Mouse (Mus musculus) midbrain, embryonic 10.5 days (tissue): ENCODE data around the gene Cpsf4l. TPM values are rescaled to one million over a fixed set of nuclear protein-coding genes. Genes with fewer than 3 reads are reported as not detected.

Experiments
- DNase-seq: peaks from one replicate; pipeline ENCODE4 v3.0.0-alpha.2; 2017; ENCODE audit warnings: low spot score
- H3K27ac ChIP-seq: fragments of 300-500 bp; sonication (generic); replicated peaks from 2 replicates; pipeline ENCODE4 v1.5.1; 2016; ENCODE audit warnings: mild to moderate bottlenecking
- H3K27me3 ChIP-seq: fragments of 300-500 bp; sonication (generic); 2 replicates; pipeline ENCODE4 v1.6.1; 2016; ENCODE audit warnings: low read depth, mild to moderate bottlenecking; ENCODE audit not compliant: poor library complexity, severe bottlenecking
- H3K36me3 ChIP-seq: fragments of 300-500 bp; sonication (generic); 2 replicates; pipeline ENCODE4 v1.6.1; 2016; ENCODE audit warnings: mild to moderate bottlenecking, moderate library complexity
- H3K4me1 ChIP-seq: fragments of 300-500 bp; sonication (generic); 2 replicates; pipeline ENCODE4 v1.6.1; 2016
- H3K4me3 ChIP-seq: fragments of 300-500 bp; sonication (generic); 2 replicates; pipeline ENCODE4 v1.5.1; 2016; ENCODE audit warnings: mild to moderate bottlenecking, moderate library complexity
- H3K9me3 ChIP-seq: fragments of 300-500 bp; sonication (generic); replicated peaks from 2 replicates; pipeline ENCODE4 v1.6.1; 2016; ENCODE audit warnings: mild to moderate bottlenecking
- WGBS: fragments of 180-500 bp; shearing (Covaris S2); methylation state at CpG from one replicate; pipeline ENCODE4 v1.1.7; 2016; 5-methylcytosine and 5-hydroxymethylcytosine counted together
- polyA plus RNA-seq: library from polyadenylated mRNA; unstranded; fragments of >200 nt; fragmentation: Nextera tagmentation; extraction: Ambion mirVana; gene quantifications from 2 replicates; pipeline ENCODE4 v1.2.1, GENCODE M21; 2016

The Cpsf4l gene
- polyA plus RNA-seq, 1 experiment from 2014 or later: 0.37 TPM

DNA sequence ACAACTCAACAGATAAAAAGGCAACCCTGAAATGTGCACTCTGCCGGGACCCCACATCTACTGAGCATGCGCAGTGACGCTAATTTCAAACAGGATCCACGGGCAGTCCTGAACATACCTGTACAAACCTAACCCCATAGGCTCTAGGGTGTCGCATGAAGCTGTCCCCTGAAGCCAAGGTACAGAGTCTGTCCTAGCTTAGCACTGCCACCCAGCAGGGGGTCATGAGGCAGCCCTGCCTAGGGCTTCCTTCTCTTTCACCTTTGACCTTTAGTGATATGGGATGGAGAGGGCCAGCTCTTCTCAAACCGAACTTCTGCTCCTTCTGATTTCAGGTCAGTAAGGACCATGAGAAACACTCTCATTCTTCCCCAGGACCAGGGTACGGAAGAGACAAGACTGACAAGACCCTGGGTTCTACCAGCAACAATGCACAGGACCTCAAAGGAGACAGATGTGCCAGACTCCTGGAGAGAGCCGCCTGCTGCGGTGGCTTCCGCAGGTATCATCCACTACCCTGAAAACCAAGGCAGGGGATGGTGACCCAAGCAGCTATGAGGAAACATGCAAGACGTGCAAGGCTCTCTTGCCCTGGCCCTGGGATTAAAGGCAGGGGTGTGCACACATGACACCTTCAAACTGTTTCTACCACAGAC is 38.0 kb upstream of the Cpsf4l start:
- Histone ChIP-seq H3K36me3 (peaks cover 60% of the 10 kb centered on the region), H3K9me3 (peaks cover 7% of the 10 kb centered on the region; the same call in 1 of the 2 replicates), H3K4me1 (peaks cover 65% of the 10 kb centered on the region), H3K27me3 (no peaks in the 10 kb centered on the region), H3K4me3 (peak overlapping the region; percentile 90; the same call in 1 of the 2 replicates), H3K27ac (peak overlapping the region; percentile 92)
- DNase-seq: no peak
- 77% methylated on average over 11 of the region's 11 CpGs for WGBS

- Histone ChIP-seq H3K36me3 (peaks cover 68% of the 10 kb centered on the region), H3K27me3 (no peaks in the 10 kb centered on the region), H3K27ac (0 out of 2 replicates have a peak overlapping the region, but pooled peaks have one; percentile 24), H3K9me3 (peaks cover 14% of the 10 kb centered on the region; the same call in 1 of the 2 replicates), H3K4me1 (peaks cover 60% of the 10 kb centered on the region), H3K4me3 (peak overlapping the region; percentile 10; the same call in 1 of the 2 replicates)
- 85% methylated on average over 16 of the region's 16 CpGs for WGBS
- DNase-seq: peak; percentile 38
Measured at GRCm38 (mm10) chr11:113747056-113747455, 37.2 kb upstream of the Cpsf4l start.

GRCm38 (mm10) chr11:113745961-113746360 is 36.1 kb upstream of the Cpsf4l start:
- peaks cover 50% of the 10 kb centered on the region for H3K4me1 ChIP-seq
- no peak overlapping the region for H3K4me3 ChIP-seq
- no peaks in the 10 kb centered on the region for H3K27me3 ChIP-seq
- whole genome bisulfite sequencing: 86% methylated on average over 4 of the region's 4 CpGs
- no peak overlapping the region for H3K27ac ChIP-seq
- H3K36me3 ChIP-seq: peaks cover 79% of the 10 kb centered on the region
- peaks cover 16% of the 10 kb centered on the region; the same call in 1 of the 2 replicates for H3K9me3 ChIP-seq
- no peak for DNase-seq

DNA sequence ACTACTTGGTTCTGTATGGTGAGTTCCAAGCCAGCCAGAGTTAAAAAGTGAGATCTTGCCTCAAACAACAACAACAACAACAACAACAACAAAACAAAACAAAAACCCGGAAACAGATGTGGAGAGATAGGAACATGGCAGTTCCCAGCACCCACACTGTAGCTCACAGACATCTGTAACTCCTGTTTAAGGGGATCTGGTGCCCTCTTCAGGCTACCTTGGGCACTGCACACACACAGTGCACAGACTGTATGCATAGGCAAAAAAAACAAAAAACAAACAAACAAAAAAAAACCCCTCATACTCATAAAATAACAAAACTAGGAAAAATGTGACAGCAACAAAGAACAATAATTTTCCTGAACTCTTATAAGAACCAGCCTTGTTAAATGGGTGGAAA is 33.2 kb upstream of the Cpsf4l start:
- Histone ChIP-seq H3K27ac (no peak overlapping the region), H3K4me3 (no peak overlapping the region), H3K27me3 (no peaks in the 10 kb centered on the region), H3K4me1 (peaks cover 41% of the 10 kb centered on the region), H3K36me3 (peaks cover 93% of the 10 kb centered on the region), H3K9me3 (peaks cover 16% of the 10 kb centered on the region; the same call in 1 of the 2 replicates)
- 88% methylated on average over 1 of the region's 1 CpGs for WGBS
- no peak for DNase-seq

DNA sequence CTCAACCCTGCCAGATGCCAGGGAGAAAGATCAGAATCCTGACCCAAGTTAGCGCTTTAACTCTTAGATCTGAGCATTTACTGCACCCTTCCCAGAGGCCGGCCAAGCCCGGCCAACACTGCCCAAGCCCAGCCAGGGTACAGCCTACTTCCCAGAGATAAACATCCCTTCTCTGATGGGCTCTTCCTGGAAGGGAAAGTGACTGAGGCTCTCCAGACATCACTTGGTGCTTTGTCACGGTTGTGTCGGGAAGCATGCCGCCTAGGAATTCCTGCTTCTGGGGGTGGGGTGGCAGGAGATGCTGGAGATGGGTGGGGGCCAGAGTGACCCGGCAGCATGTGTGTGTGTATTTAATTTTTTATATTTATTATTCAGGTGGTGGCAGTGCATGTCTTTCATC is 30.3 kb upstream of the Cpsf4l start:
- H3K4me3 ChIP-seq: no peak overlapping the region
- peaks cover 16% of the 10 kb centered on the region; the same call in 1 of the 2 replicates for H3K9me3 ChIP-seq
- peaks cover 87% of the 10 kb centered on the region for H3K36me3 ChIP-seq
- no peaks in the 10 kb centered on the region for H3K27me3 ChIP-seq
- 88% methylated on average over 7 of the region's 7 CpGs for WGBS
- DNase-seq: no peak
- no peak overlapping the region for H3K27ac ChIP-seq
- peaks cover 44% of the 10 kb centered on the region for H3K4me1 ChIP-seq

DNA sequence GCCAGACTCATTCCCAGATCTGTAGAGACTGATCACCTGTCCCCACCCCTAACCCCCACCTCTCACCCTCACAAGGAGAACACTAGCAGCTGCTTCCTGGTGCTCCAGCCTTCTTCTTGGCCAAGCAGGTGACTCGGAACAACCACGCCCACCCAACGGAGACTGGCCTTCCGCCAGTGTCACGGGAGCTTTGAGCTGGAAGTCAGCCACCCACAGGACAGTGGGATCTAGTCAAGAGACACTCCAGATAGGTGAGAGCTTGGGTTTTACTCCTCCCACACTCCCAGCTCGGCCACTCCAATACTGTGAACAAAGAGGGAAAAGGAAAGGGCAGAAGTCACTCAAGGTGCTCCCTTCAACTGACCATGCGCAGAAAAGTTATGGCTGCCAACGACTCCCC is 29.4 kb upstream of the Cpsf4l start:
- WGBS: 91% methylated on average over 8 of the region's 8 CpGs

GRCm38 (mm10) chr11:113737912-113738311 is 28.1 kb upstream of the Cpsf4l start:
- H3K36me3 ChIP-seq: peaks cover 67% of the 10 kb centered on the region
- WGBS: 87% methylated on average over 8 of the region's 8 CpGs
- no peak overlapping the region for H3K4me3 ChIP-seq
- peaks cover 65% of the 10 kb centered on the region for H3K4me1 ChIP-seq
- peaks cover 10% of the 10 kb centered on the region; the same call in 1 of the 2 replicates for H3K9me3 ChIP-seq
- H3K27ac ChIP-seq: no peak overlapping the region
- no peak for DNase-seq
- H3K27me3 ChIP-seq: no peaks in the 10 kb centered on the region

More for the DNA sequence above, 29.4 kb upstream of the Cpsf4l start:
- Histone ChIP-seq H3K4me1 (peaks cover 53% of the 10 kb centered on the region), H3K9me3 (peaks cover 16% of the 10 kb centered on the region; the same call in 1 of the 2 replicates), H3K36me3 (peaks cover 80% of the 10 kb centered on the region), H3K27ac (no peak overlapping the region), H3K4me3 (no peak overlapping the region), H3K27me3 (no peaks in the 10 kb centered on the region)
- no peak for DNase-seq

DNA sequence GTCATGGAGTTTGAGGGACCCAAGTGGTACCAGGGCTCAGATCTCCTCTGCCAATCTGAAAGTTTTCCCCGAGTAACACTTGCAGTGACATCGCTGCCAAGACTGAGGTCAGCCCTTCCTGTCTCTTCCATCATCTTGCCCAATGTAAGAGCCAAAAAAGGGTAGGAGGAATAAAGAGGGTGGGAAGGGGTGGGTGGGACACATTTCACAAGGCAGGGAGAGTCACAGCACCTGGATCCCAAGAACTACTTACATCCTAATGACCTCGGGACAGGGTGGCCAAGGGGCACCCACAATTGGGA is 27.7 kb upstream of the Cpsf4l start:
- WGBS: 93% methylated on average over 3 of the region's 3 CpGs
- peaks cover 6% of the 10 kb centered on the region; the same call in 1 of the 2 replicates for H3K9me3 ChIP-seq
- no peaks in the 10 kb centered on the region for H3K27me3 ChIP-seq
- H3K36me3 ChIP-seq: peaks cover 62% of the 10 kb centered on the region
- DNase-seq: no peak
- no peak overlapping the region for H3K4me3 ChIP-seq
- H3K4me1 ChIP-seq: peaks cover 65% of the 10 kb centered on the region
- H3K27ac ChIP-seq: no peak overlapping the region

DNA sequence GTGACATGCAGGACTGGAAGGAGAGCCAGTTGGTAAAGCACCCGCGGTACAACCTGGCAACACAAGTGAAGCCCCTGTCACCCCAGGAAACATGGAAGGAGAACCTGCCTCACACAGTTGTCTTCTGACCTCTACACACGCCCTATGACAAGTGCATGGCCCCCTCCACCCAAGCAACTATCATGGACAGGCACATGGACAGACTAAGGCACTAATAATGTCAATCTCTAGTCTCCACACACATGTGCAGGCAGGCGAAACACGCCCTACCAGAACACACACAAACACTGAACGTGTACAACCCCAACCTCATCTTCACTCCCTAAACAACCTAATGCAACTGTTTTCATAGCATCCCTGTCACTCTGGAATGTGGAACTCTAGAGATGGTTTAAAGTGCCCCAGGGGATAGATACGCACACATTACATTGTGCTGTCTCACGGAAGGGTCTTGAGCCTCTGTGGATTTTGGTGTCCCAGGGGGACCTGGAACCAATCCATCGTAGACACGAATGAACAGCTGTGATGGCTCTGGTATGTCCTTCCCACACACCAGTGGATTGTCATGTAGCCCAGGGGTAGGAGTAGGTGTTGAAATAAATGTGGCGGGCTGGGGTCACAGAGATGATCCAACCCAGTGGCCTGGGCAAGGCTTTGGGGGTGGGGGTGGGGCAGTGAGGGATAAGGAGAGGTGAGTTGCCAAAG is 27.2 kb upstream of the Cpsf4l start:
- Histone ChIP-seq H3K27me3 (no peaks in the 10 kb centered on the region), H3K4me1 (peaks cover 65% of the 10 kb centered on the region), H3K36me3 (peaks cover 62% of the 10 kb centered on the region), H3K9me3 (0 out of 2 replicates have a peak, but pooled peaks cover 2% of the 10 kb centered on the region), H3K27ac (no peak overlapping the region), H3K4me3 (no peak overlapping the region)
- WGBS: 92% methylated on average over 11 of the region's 11 CpGs
- no peak for DNase-seq

DNA sequence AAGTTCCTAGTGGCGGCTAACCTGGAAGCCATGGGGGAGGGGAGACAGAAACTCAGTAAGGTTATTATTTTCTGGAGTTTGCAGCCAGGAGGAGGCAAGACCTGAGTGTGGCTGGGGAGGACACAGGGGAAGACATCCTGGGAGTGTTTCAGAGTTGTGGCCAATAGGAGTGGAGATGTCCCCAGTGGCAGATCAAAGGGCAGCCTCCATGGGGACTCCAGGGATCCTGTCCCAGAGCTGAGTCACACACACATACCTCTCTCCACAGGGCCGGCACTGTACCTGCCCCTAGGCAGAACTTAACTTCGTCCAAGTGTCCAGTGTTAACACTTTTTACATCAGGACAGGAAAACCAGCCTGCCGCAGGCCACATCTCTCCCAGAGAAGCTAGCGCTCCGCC is 25.3 kb upstream of the Cpsf4l start:
- H3K27ac ChIP-seq: no peak overlapping the region
- peaks cover 49% of the 10 kb centered on the region for H3K36me3 ChIP-seq
- DNase-seq: no peak
- WGBS: 85% methylated on average over 6 of the region's 6 CpGs
- H3K27me3 ChIP-seq: no peaks in the 10 kb centered on the region
- H3K4me1 ChIP-seq: peaks cover 75% of the 10 kb centered on the region
- H3K4me3 ChIP-seq: no peak overlapping the region
- no peaks in the 10 kb centered on the region for H3K9me3 ChIP-seq

DNA sequence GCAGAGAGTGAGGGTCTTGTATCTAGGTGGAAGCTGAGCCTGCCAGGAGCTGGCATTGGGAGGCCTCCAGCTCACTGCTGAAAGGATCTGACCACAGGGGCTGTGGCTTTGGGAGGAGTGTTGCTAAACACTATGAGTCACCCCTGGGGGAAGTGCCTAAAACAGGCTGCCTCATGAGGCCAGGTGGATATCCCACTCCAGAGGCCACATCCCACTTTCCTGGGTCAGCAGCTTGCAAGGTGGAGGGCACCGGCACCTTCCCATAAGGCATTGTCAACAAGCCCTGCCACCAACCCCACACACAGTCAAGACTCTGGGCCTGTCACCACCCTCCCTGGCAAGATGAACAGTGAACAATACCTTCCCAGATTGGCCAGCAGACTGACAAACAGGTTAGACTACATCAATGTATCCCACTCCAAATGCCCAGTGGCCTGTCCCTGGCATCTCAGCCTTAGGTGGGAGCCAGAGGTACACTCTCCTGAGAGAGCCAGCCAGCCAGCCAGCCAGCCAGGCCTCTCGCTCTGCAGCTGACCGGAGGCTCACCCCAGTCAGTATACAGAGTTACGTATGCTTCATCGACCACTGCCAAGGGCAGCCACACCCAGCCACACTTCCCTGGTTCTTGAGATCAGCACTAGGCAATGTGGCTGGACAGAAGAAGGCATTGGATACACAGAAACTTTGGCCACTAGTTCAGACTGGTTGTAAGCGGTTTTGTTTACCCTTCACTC is 24.0 kb upstream of the Cpsf4l start:
- H3K4me1 ChIP-seq: peaks cover 68% of the 10 kb centered on the region
- H3K36me3 ChIP-seq: peaks cover 51% of the 10 kb centered on the region
- H3K4me3 ChIP-seq: no peak overlapping the region
- no peaks in the 10 kb centered on the region for H3K27me3 ChIP-seq
- DNase-seq: no peak
- 0 out of 2 replicates have a peak overlapping the region, but pooled peaks have one; percentile 34 for H3K27ac ChIP-seq
- WGBS: 78% methylated on average over 6 of the region's 6 CpGs
- no peaks in the 10 kb centered on the region for H3K9me3 ChIP-seq

DNA sequence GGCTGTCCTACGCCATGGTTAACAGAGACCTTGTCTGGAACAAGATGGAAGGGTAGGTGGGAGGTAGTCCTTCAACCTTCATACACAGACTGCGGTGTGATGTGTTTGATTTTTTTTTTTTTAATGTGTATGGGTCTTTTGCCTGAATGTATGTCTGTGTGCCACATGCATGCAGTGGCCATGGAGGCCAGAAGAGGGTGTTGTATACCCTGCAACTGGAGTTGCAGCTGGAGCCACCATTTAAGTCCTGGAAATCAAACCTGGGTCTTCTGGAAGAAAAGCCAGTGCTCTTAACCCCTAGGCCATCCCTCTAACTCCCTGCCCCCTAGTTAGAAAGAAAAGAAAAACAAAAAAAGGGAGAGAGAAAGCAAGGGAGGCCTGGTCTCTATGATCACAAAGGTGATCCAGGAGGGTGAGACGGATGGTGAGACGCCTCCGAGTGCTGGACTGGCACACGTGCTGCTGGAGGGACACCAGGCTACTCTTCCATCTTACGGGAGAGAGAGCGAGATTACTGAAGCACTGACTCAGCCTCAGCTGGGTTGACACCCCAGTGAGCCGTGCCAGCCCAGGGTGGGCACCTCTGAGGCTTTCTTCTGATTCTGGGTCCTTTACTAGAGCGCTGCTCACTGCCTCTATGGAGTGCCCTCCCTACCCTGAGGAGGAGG is 22.3 kb upstream of the Cpsf4l start:
- no peaks in the 10 kb centered on the region for H3K27me3 ChIP-seq
- H3K9me3 ChIP-seq: no peaks in the 10 kb centered on the region
- peaks cover 54% of the 10 kb centered on the region for H3K36me3 ChIP-seq
- no peak for DNase-seq
- peaks cover 54% of the 10 kb centered on the region for H3K4me1 ChIP-seq
- no peak overlapping the region for H3K27ac ChIP-seq
- WGBS: 94% methylated on average over 10 of the region's 10 CpGs
- H3K4me3 ChIP-seq: no peak overlapping the region
